Mouse (Mus musculus) megakaryocyte, embryonic 14.5 days (primary cell): ENCODE data around the gene Acbd4. TPM values are rescaled to one million over a fixed set of nuclear protein-coding genes. Genes with fewer than 3 reads are reported as not detected.

ENCODE experiments used
- H3K27me3 ChIP-seq: replicated peaks from 2 replicates; pipeline ENCODE3; 2012; ENCODE audit warnings: inconsistent platforms
- H3K36me3 ChIP-seq: replicated peaks from 2 replicates; pipeline ENCODE3; 2012; ENCODE audit warnings: low read length, inconsistent platforms, mixed read lengths
- H3K4me1 ChIP-seq: 2 replicates; pipeline ENCODE4 v1.6.1; 2012; ENCODE audit warnings: inconsistent platforms
- H3K4me3 ChIP-seq: replicated peaks from 2 replicates; pipeline ENCODE3; 2012; ENCODE audit warnings: moderate library complexity, mild to moderate bottlenecking, inconsistent platforms
- H3K9me3 ChIP-seq: 2 replicates; pipeline ENCODE4 v1.6.1; 2012; ENCODE audit warnings: inconsistent platforms
- FLI1 ChIP-seq: IDR thresholded peaks from 2 replicates; pipeline ENCODE4 v1.6.1; 2012; ENCODE audit warnings: low read length, inconsistent platforms, mixed read lengths
- GATA1 ChIP-seq: IDR thresholded peaks from 3 replicates; pipeline ENCODE4 v1.6.1; 2012; ENCODE audit warnings: mixed read lengths, low read length, inconsistent platforms, borderline replicate concordance
- polyA plus RNA-seq: library from polyadenylated mRNA; stranded (reverse); fragments of >175 nt; gene quantifications from 2 replicates; pipeline ENCODE4 v1.2.3, GENCODE M21; 2012; ENCODE audit warnings: low replicate concordance; ENCODE audit not compliant: insufficient read depth

Acbd4 gene
- polyA plus RNA-seq, 1 experiment: 61.0 TPM

- no peaks in the 10 kb centered on the region for H3K9me3 ChIP-seq
- H3K27me3 ChIP-seq: peaks cover 75% of the 10 kb centered on the region
- peak overlapping the region; percentile 6 for H3K4me3 ChIP-seq
- TF ChIP-seq FLI1 (no peak), GATA1 (no peak)
- peaks cover 39% of the 10 kb centered on the region for H3K4me1 ChIP-seq
- peaks cover 3% of the 10 kb centered on the region for H3K36me3 ChIP-seq
These were observed 2.0 kb upstream of the Acbd4 start for GRCm38 (mm10) chr11:103099352-103099940.

DNA sequence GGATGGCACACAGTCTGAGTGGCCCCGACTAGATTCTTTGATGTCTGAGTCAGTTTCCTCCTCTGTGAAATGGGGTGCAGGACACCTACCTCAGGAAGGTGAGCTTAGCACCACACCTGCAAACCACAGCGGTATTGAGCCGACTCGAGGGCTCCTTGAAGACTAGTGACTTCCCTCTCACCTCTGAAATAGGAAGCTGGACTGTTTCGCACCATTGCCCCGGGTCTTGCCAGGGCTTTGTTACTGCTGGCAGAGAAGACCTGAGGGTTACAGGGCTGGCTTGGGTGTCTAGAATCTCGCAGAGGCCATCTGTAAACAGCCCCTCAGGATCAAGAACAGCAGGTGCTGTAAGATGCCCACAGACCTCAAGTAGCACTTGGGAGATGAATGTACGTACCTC, 1.1 kb upstream of the Acbd4 start:
- Histone ChIP-seq H3K27me3 (peaks cover 66% of the 10 kb centered on the region), H3K36me3 (peaks cover 12% of the 10 kb centered on the region)

DNA sequence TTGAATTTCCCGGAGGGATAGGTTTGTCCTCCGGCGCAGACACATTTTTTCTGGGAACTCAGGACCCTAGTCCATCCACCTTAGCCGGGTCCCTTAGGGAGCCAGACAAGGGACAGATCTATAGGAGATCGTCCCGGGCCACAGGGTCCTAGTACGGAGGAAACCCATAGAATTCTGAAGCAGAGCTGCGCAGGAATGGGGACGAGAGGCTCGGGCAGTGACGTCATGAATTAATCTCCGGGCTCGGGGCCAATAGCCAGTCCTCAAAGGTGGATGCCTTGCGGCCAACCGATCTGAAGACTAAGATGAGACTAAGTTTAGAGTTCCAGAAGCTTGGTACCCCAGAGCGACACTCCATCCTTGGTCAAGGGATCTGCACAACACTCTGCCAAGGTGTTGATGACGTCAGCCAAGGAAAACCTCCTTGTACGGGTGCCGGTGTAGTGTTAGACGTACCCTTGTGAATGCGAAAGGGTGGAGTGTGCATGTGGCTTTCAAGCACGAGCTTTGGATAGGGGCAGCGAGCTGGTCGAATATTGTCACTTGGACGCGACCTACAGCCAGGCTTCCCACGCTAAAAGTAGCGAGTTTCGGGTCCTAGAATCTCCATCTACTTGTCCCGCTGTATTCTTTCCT, 502 bp downstream of the Acbd4 start:
- H3K36me3 ChIP-seq: peaks cover 28% of the 10 kb centered on the region
- no peak for TF ChIP-seq GATA1
- TF ChIP-seq FLI1: no peak
- H3K9me3 ChIP-seq: no peaks in the 10 kb centered on the region
- H3K4me1 ChIP-seq: peaks cover 57% of the 10 kb centered on the region
- peaks cover 51% of the 10 kb centered on the region for H3K27me3 ChIP-seq
- peak overlapping the region; percentile 97 for H3K4me3 ChIP-seq

More for the DNA sequence above, 1.1 kb upstream of the Acbd4 start:
- no peak for TF ChIP-seq GATA1
- TF ChIP-seq FLI1: no peak
- Histone ChIP-seq H3K4me1 (peaks cover 48% of the 10 kb centered on the region), H3K9me3 (no peaks in the 10 kb centered on the region), H3K4me3 (no peak overlapping the region)

DNA sequence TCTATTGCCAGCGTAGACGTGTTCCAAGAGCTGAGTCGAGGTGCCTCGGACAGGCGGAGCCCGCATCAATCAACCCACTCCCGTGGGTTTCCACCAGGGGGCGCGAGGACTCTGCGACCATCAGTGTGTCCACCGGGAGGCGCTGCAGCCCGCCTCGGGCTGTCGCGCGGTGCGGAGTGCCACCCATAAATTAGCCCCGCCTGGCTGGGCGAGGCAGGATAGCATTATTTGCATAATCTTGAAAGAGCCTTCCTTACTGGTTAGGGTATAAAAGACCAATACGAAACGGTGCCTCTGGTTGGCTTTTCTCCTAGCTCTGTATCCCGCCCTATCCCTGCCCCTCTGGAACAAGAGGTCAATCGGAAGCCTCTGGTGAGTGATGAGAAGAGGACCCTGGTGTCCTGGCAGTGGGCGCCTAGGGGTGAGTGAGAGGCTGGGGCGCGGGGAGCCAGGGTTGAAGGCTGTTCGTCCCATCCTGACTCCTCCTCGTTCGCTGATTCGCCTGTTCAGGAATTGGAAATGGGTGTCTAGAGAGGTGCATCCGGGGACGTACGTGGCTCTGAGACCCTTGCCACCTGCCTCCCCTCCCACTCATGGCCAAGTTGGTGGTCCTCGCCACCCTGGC, 1.4 kb downstream of the Acbd4 start:
- Histone ChIP-seq H3K27me3 (peaks cover 43% of the 10 kb centered on the region), H3K9me3 (no peaks in the 10 kb centered on the region), H3K4me3 (peak overlapping the region; percentile 97), H3K36me3 (peaks cover 33% of the 10 kb centered on the region), H3K4me1 (peaks cover 50% of the 10 kb centered on the region)
- no peak for TF ChIP-seq GATA1
- TF ChIP-seq FLI1: no peak

GRCm38 (mm10) chr11:103103621-103104020, 2.1 kb downstream of the Acbd4 start:
- Histone ChIP-seq H3K4me3 (peak overlapping the region; percentile 97), H3K27me3 (peaks cover 37% of the 10 kb centered on the region), H3K9me3 (no peaks in the 10 kb centered on the region), H3K4me1 (peaks cover 50% of the 10 kb centered on the region), H3K36me3 (peaks cover 39% of the 10 kb centered on the region)
- TF ChIP-seq FLI1: no peak
- no peak for TF ChIP-seq GATA1

DNA sequence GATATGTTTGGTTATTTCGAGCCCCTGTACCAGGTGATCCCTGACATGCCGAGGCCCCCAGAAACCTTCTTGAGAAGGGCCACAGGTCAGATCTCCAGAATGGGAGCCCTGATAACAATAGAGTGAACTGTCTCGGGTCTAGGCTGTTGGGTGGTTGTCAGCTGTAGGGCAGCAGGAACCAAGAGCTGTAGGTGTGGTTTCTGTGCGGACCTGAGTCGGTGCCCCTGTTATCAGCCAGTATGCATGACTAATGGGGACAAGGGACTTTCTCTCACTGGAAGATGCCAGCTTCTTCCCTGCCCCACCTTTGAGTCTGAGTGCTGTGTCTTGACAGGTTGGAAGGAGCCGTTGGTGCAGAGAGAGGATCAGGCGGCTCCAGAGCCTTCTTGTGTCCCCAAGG, 3.0 kb downstream of the Acbd4 start:
- peaks cover 28% of the 10 kb centered on the region for H3K27me3 ChIP-seq
- H3K9me3 ChIP-seq: no peaks in the 10 kb centered on the region
- H3K36me3 ChIP-seq: peaks cover 47% of the 10 kb centered on the region
- peak overlapping the region; percentile 47 for H3K4me3 ChIP-seq
- peaks cover 50% of the 10 kb centered on the region for H3K4me1 ChIP-seq
- TF ChIP-seq FLI1: no peak
- TF ChIP-seq GATA1: no peak

- H3K4me1 ChIP-seq: peaks cover 50% of the 10 kb centered on the region
- H3K36me3 ChIP-seq: peaks cover 51% of the 10 kb centered on the region
- no peak overlapping the region for H3K4me3 ChIP-seq
These were observed 3.8 kb downstream of the Acbd4 start for GRCm38 (mm10) chr11:103105180-103105725.

DNA sequence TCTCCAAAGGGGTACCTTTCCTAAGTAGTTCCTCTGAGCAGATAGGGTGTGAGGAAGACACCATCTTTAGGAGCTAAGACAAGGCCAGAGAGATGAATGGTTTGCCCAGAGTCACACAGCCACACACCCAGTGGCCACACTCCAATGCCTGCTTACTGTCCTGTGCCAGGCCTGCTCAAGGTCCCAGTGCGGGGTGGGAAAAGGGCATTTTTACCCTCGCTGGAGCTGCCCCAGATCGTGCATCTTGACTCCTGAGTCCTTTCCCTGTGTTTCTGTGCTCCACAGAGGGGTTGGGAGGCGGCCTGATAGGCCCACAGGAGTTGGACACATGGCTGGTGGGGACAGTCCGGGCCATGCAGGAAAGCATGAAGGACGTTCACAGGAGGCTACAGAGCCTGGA, 4.3 kb downstream of the Acbd4 start:
- H3K4me3 ChIP-seq: no peak overlapping the region
- H3K9me3 ChIP-seq: no peaks in the 10 kb centered on the region
- H3K27me3 ChIP-seq: peaks cover 15% of the 10 kb centered on the region
- TF ChIP-seq FLI1 (no peak), GATA1 (no peak)
- H3K36me3 ChIP-seq: peaks cover 55% of the 10 kb centered on the region
- H3K4me1 ChIP-seq: peaks cover 50% of the 10 kb centered on the region

More at GRCm38 (mm10) chr11:103105180-103105725, 3.8 kb downstream of the Acbd4 start:
- H3K27me3 ChIP-seq: peaks cover 21% of the 10 kb centered on the region
- TF ChIP-seq GATA1 (no peak), FLI1 (no peak)
- no peaks in the 10 kb centered on the region for H3K9me3 ChIP-seq

DNA sequence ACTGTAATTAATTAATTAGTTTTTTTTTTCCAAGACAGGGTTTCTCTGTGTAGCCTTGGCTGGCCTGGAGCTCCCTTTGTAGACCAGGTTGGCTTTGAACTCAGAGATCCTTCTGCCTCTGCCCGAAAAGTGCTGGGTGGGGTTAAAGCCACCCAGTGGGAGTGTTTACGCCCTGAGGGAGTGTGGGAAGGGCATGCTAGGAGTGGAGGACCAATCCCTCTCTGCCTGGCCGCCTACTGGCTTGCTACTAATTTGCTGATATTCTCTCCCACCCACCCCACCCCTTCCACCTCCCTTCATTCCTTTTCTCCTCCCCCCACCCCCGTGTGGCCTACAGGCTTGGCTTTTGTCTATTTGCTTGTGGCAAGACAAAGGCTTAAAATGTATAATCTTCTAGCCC, 4.9 kb downstream of the Acbd4 start:
- Histone ChIP-seq H3K9me3 (no peaks in the 10 kb centered on the region), H3K4me3 (no peak overlapping the region), H3K27me3 (peaks cover 9% of the 10 kb centered on the region), H3K36me3 (peaks cover 61% of the 10 kb centered on the region), H3K4me1 (peaks cover 45% of the 10 kb centered on the region)
- TF ChIP-seq FLI1: no peak
- no peak for TF ChIP-seq GATA1

- no peak for TF ChIP-seq FLI1
- TF ChIP-seq GATA1: no peak
- Histone ChIP-seq H3K9me3 (no peaks in the 10 kb centered on the region), H3K36me3 (peaks cover 61% of the 10 kb centered on the region), H3K27me3 (no peaks in the 10 kb centered on the region), H3K4me1 (peaks cover 18% of the 10 kb centered on the region), H3K4me3 (no peak overlapping the region)
These were observed 9.8 kb downstream of the Acbd4 start for GRCm38 (mm10) chr11:103111301-103111700.
